Mouse (Mus musculus): ENCODE results near the gene Rps27rt. TPM values are rescaled to one million over a fixed set of nuclear protein-coding genes. Genes with fewer than 3 reads are reported as not detected.
"Not testable (repeated sequence)": the region's sequence is repeated elsewhere in the genome, so short reads cannot be mapped to it uniquely, and the experiment has no call there.

Gene Rps27rt
- 215 and 266 TPM in 2 replicates for polyA plus RNA-seq (2016; fragmentation: Nextera tagmentation; extraction: Ambion mirVana)

- H3K27ac ChIP-seq, result no peak within 1 kb of the TSS
- no peaks in the 10 kb centered on the region for H3K9me3 ChIP-seq
- DNase-seq (ENCODE audit: extremely low spot score, low spot score), result no peak
- no peaks in the 10 kb centered on the region for H3K36me3 ChIP-seq (replicated peaks)
- peaks cover 32% of the 10 kb centered on the region for H3K27me3 ChIP-seq (ENCODE audit: poor library complexity, severe bottlenecking)
- peaks cover 18% of the 10 kb centered on the region for H3K4me1 ChIP-seq
- WGBS, result 93% methylated on average over 16 of the region's 16 CpGs
- no peak within 1 kb of the TSS for H3K4me3 ChIP-seq
These were observed at the start of gene Rps27rt for GRCm38 (mm10) chr9:114982689-114983360. TSS of gene Rps27rt (minus strand) at chr9:114982739.

GRCm38 (mm10) chr9:115031046-115031445, 48.5 kb upstream of the Rps27rt start:
- Histone ChIP-seq H3K27me3 (ENCODE audit: poor library complexity, severe bottlenecking) (peaks cover 39% of the 10 kb centered on the region), H3K4me1 (peaks cover 30% of the 10 kb centered on the region)
- not testable (repeated sequence) for H3K4me3 ChIP-seq; H3K36me3 ChIP-seq (replicated peaks); H3K9me3 ChIP-seq; DNase-seq (ENCODE audit: extremely low spot score, low spot score); H3K27ac ChIP-seq
- 89% methylated on average over 1 of the region's 1 CpGs for WGBS

- H3K4me1 ChIP-seq, result peaks cover 30% of the 10 kb centered on the region
- H3K27ac ChIP-seq, result no peak overlapping the region
- WGBS, result 38% methylated on average over 4 of the region's 4 CpGs
- H3K36me3 ChIP-seq (replicated peaks), result no peaks in the 10 kb centered on the region
- H3K9me3 ChIP-seq, result no peaks in the 10 kb centered on the region
- no peak overlapping the region for H3K4me3 ChIP-seq
- peaks cover 34% of the 10 kb centered on the region for H3K27me3 ChIP-seq (ENCODE audit: poor library complexity, severe bottlenecking)
- DNase-seq (ENCODE audit: extremely low spot score, low spot score), result no peak
These were observed 48.0 kb upstream of the Rps27rt start for GRCm38 (mm10) chr9:115030581-115030980.

- peak overlapping the region; percentile 77 for H3K27ac ChIP-seq
- WGBS, result 0% methylated on average over 3 of the region's 3 CpGs
- no peaks in the 10 kb centered on the region for H3K9me3 ChIP-seq
These were observed 46.8 kb upstream of the Rps27rt start for GRCm38 (mm10) chr9:115029307-115029706.

GRCm38 (mm10) chr9:115023708-115024383, 41.3 kb upstream of the Rps27rt start:
- DNase-seq (ENCODE audit: extremely low spot score, low spot score), result no peak
- Histone ChIP-seq H3K27ac (no peak overlapping the region), H3K9me3 (no peaks in the 10 kb centered on the region), H3K4me1 (peaks cover 3% of the 10 kb centered on the region), H3K36me3 (replicated peaks) (no peaks in the 10 kb centered on the region), H3K27me3 (ENCODE audit: poor library complexity, severe bottlenecking) (no peaks in the 10 kb centered on the region), H3K4me3 (no peak overlapping the region)
- 93% methylated on average over 10 of the region's 10 CpGs for WGBS

More at GRCm38 (mm10) chr9:115029307-115029706, 46.8 kb upstream of the Rps27rt start:
- Histone ChIP-seq H3K4me1 (peaks cover 26% of the 10 kb centered on the region), H3K27me3 (ENCODE audit: poor library complexity, severe bottlenecking) (peaks cover 28% of the 10 kb centered on the region), H3K4me3 (peak overlapping the region; percentile 10; the same call in 1 of the 2 replicates), H3K36me3 (replicated peaks) (no peaks in the 10 kb centered on the region)
- peak; percentile 79 for DNase-seq (ENCODE audit: extremely low spot score, low spot score)

GRCm38 (mm10) chr9:115023137-115023536, 40.6 kb upstream of the Rps27rt start:
- Histone ChIP-seq H3K4me3 (no peak overlapping the region), H3K27ac (no peak overlapping the region), H3K36me3 (replicated peaks) (no peaks in the 10 kb centered on the region), H3K9me3 (no peaks in the 10 kb centered on the region), H3K4me1 (no peaks in the 10 kb centered on the region), H3K27me3 (ENCODE audit: poor library complexity, severe bottlenecking) (no peaks in the 10 kb centered on the region)
- no peak for DNase-seq (ENCODE audit: extremely low spot score, low spot score)
- 76% methylated on average over 3 of the region's 3 CpGs for WGBS

GRCm38 (mm10) chr9:115021419-115021818, 38.9 kb upstream of the Rps27rt start:
- Histone ChIP-seq H3K9me3 (no peaks in the 10 kb centered on the region), H3K27me3 (ENCODE audit: poor library complexity, severe bottlenecking) (no peaks in the 10 kb centered on the region), H3K27ac (no peak overlapping the region), H3K36me3 (replicated peaks) (no peaks in the 10 kb centered on the region), H3K4me1 (no peaks in the 10 kb centered on the region), H3K4me3 (no peak overlapping the region)
- WGBS, result 89% methylated on average over 2 of the region's 2 CpGs
- no peak for DNase-seq (ENCODE audit: extremely low spot score, low spot score)

- Histone ChIP-seq H3K27ac (no peak overlapping the region), H3K4me3 (no peak overlapping the region), H3K27me3 (ENCODE audit: poor library complexity, severe bottlenecking) (no peaks in the 10 kb centered on the region), H3K9me3 (peaks cover 5% of the 10 kb centered on the region; the same call in 1 of the 2 replicates), H3K36me3 (replicated peaks) (no peaks in the 10 kb centered on the region), H3K4me1 (no peaks in the 10 kb centered on the region)
- DNase-seq (ENCODE audit: extremely low spot score, low spot score), result no peak
- 93% methylated on average over 7 of the region's 7 CpGs for WGBS
These were observed 37.6 kb upstream of the Rps27rt start for GRCm38 (mm10) chr9:115020141-115020540.

GRCm38 (mm10) chr9:115012367-115012766, 29.8 kb upstream of the Rps27rt start:
- H3K4me1 ChIP-seq, result peaks cover 7% of the 10 kb centered on the region
- 69% methylated on average over 12 of the region's 12 CpGs for WGBS
- no peak for DNase-seq (ENCODE audit: extremely low spot score, low spot score)
- no peaks in the 10 kb centered on the region for H3K27me3 ChIP-seq (ENCODE audit: poor library complexity, severe bottlenecking)
- peaks cover 19% of the 10 kb centered on the region for H3K9me3 ChIP-seq
- H3K36me3 ChIP-seq (replicated peaks), result no peaks in the 10 kb centered on the region
- no peak overlapping the region for H3K4me3 ChIP-seq
- H3K27ac ChIP-seq, result no peak overlapping the region

GRCm38 (mm10) chr9:115008194-115008593, 25.7 kb upstream of the Rps27rt start:
- Histone ChIP-seq H3K27ac (no peak overlapping the region), H3K36me3 (replicated peaks) (no peaks in the 10 kb centered on the region), H3K4me1 (no peaks in the 10 kb centered on the region), H3K27me3 (ENCODE audit: poor library complexity, severe bottlenecking) (no peaks in the 10 kb centered on the region), H3K9me3 (peaks cover 14% of the 10 kb centered on the region), H3K4me3 (no peak overlapping the region)
- WGBS, result 86% methylated on average over 7 of the region's 7 CpGs
- DNase-seq (ENCODE audit: extremely low spot score, low spot score), result no peak

GRCm38 (mm10) chr9:115007776-115008175, 25.2 kb upstream of the Rps27rt start:
- DNase-seq (ENCODE audit: extremely low spot score, low spot score), result no peak
- Histone ChIP-seq H3K27me3 (ENCODE audit: poor library complexity, severe bottlenecking) (no peaks in the 10 kb centered on the region), H3K9me3 (peaks cover 14% of the 10 kb centered on the region), H3K4me3 (no peak overlapping the region), H3K36me3 (replicated peaks) (no peaks in the 10 kb centered on the region), H3K27ac (no peak overlapping the region), H3K4me1 (no peaks in the 10 kb centered on the region)
- WGBS, result 92% methylated on average over 6 of the region's 6 CpGs

- H3K9me3 ChIP-seq, result peaks cover 14% of the 10 kb centered on the region
- H3K4me1 ChIP-seq, result no peaks in the 10 kb centered on the region
- no peak overlapping the region for H3K4me3 ChIP-seq
- no peak for DNase-seq (ENCODE audit: extremely low spot score, low spot score)
- 89% methylated on average over 10 of the region's 10 CpGs for WGBS
- no peak overlapping the region for H3K27ac ChIP-seq
- no peaks in the 10 kb centered on the region for H3K36me3 ChIP-seq (replicated peaks)
- no peaks in the 10 kb centered on the region for H3K27me3 ChIP-seq (ENCODE audit: poor library complexity, severe bottlenecking)
These were observed 22.9 kb upstream of the Rps27rt start for GRCm38 (mm10) chr9:115005446-115005845.

- no peak for DNase-seq (ENCODE audit: extremely low spot score, low spot score)
These were observed 17.2 kb upstream of the Rps27rt start for GRCm38 (mm10) chr9:114999771-115000146.

More at GRCm38 (mm10) chr9:114999771-115000146, 17.2 kb upstream of the Rps27rt start:
- 82% methylated on average over 5 of the region's 5 CpGs for WGBS
- Histone ChIP-seq H3K4me1 (no peaks in the 10 kb centered on the region), H3K36me3 (replicated peaks) (no peaks in the 10 kb centered on the region), H3K9me3 (0 out of 2 replicates have a peak, but pooled peaks cover 8% of the 10 kb centered on the region), H3K4me3 (no peak overlapping the region), H3K27ac (no peak overlapping the region), H3K27me3 (ENCODE audit: poor library complexity, severe bottlenecking) (no peaks in the 10 kb centered on the region)

All from forebrain, embryonic 10.5 days (tissue).